Mouse (Mus musculus): ENCODE measurements around the gene Slc16a5.

The Slc16a5 gene

GRCm38 (mm10) chr11:115462243-115462891 lies at the start of gene Slc16a5:
Gene Slc16a5, plus strand, starts transcription at chr11:115462474.
- DNase-seq (ENCODE audit: low spot score in 2 of 2): no peak

DNA sequence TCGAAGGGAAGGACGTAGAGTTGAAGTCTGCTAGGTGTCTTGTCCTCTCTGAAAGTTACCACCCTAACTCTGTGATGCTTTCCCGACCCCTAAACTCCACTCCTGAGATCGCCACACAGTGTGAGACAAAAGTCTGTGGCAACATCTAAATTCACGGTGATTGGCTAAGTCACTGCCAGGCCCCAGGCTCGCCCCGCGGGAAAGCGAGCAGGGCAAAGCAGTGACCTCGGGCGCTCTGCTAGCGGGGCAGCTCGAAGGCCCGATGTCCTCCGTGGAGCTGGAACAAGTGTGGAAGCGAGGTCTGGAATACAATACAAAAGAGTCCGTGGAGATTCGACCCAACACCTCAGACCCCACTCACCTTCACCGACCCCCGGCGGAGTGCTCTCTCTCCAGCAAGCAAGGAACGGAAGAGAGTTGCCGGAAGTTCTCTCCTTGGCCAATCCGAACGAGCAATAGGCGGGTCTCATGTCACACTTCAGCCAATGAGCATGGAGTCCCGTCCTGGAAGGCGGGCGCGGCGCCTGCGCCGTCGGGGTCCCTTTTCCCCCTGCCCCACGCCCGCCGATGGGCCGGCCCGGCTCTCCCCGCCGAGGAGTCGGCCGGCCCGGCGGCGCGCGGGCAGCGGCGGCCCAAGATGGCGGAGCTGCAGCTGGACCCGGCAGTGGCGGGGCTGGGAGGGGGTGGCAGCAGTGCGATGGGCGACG lies 42.6 kb upstream of the Slc16a5 start, which contains the start of the genes Atp5h and Kctd2:
Atp5h (minus strand) TSS at position 432 of the 707 bp plus-strand sequence.
Kctd2 (plus strand) TSS at position 598 of the 707 bp plus-strand sequence.
- peak; percentile 90 to 94 for DNase-seq (ENCODE audit: low spot score in 2 of 2)

GRCm38 (mm10) chr11:115420336-115421190 lies 41.7 kb upstream of the Slc16a5 start:
- peak; percentile 47 to 66 for DNase-seq (ENCODE audit: low spot score in 2 of 2)

- no peak for DNase-seq (ENCODE audit: low spot score in 2 of 2)
Measured at GRCm38 (mm10) chr11:115421328-115421727, 40.9 kb upstream of the Slc16a5 start.

- no peak for DNase-seq (ENCODE audit: low spot score in 2 of 2)
Measured at GRCm38 (mm10) chr11:115421972-115422371, 40.3 kb upstream of the Slc16a5 start.

DNA sequence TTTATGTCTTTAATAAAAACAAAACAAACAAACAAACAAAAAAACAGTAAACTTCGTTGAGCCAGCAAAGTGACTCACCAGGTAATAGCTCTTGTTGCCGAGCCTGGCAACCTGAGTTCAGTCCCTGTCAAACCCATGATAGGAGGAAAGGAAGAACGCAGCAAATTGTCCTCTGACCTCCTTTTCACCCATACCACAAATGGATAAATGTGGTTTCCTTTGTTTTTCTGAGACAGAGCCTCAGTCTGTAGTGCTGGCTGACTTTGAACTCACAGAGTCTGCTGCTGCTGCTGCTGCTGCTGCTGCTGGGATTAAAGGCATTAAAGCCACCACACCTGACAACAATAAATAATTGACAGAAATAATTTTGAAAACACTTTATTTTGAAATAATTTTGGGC lies 39.2 kb upstream of the Slc16a5 start:
- DNase-seq (ENCODE audit: low spot score in 2 of 2): no peak

- no peak for DNase-seq (ENCODE audit: low spot score in 2 of 2)
Measured at GRCm38 (mm10) chr11:115424666-115425065, 37.6 kb upstream of the Slc16a5 start.

DNA sequence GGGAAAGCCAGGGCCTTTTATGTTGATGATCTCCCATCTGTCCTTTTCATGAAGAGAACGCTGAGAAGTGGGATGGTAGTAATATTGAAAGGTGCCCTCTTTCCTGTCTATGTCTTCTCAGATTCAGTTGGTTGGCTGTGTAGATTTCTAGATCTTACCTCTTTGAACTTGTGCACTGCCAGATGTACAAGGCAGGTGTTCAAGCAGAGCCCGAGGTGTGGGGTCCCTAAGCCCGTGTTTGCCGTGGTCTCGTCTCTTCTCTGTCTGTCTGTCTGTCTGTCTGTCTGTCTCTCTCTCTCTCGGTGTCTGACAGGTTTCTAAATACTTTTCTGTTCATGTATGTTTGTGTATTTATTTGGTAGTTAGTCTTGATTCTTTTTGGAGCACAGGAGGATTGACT lies 36.6 kb upstream of the Slc16a5 start:
- no peak for DNase-seq (ENCODE audit: low spot score in 2 of 2)

- DNase-seq (ENCODE audit: low spot score in 2 of 2): peak; percentile 23 to 59
Measured at GRCm38 (mm10) chr11:115427482-115428331, 34.6 kb upstream of the Slc16a5 start.

GRCm38 (mm10) chr11:115429307-115429706 lies 33.0 kb upstream of the Slc16a5 start:
- DNase-seq (ENCODE audit: low spot score in 2 of 2): no peak

DNA sequence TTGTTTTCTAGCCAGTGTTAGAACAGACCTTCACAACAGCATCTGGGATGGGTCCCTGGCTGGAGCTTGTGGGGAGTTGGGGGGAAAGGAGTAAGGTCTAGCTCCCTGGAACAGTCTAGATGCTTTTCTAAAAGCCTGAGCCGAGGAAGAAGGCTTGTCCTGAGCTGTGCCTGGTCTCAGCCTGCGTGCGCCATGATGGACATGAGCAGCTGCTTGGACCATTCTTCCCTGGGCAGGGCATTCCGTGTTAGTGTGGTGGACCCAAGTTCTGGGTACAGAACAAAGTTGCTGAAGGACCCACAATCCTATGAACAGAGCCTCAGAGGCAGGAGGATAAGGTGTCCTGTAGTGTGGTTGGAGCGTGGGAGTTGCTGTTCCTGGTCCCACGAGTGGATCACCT lies 31.7 kb upstream of the Slc16a5 start:
- DNase-seq (ENCODE audit: low spot score in 2 of 2): no peak

DNA sequence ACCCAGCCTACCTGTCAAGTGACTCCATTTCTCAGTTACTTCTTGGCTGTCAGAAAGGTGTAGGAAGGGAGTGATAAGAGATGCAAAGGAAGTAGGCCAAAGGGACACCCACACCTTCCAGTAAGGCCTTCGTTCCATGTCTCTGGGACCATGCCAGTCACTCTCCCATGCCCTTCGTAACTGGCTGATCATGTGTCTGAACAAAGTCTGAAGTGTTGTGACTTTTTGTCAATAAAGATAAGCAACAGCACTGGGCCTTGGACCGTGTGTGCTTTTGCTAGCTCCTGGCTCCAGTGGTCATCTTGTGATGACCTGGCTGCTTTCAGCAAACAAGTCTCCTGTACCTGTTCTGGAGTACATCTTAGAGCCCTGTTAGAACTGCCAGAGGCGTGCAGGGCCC lies 29.5 kb upstream of the Slc16a5 start:
- no peak for DNase-seq (ENCODE audit: low spot score in 2 of 2)

- no peak for DNase-seq (ENCODE audit: low spot score in 2 of 2)
Measured at GRCm38 (mm10) chr11:115433342-115433741, 28.9 kb upstream of the Slc16a5 start.

DNA sequence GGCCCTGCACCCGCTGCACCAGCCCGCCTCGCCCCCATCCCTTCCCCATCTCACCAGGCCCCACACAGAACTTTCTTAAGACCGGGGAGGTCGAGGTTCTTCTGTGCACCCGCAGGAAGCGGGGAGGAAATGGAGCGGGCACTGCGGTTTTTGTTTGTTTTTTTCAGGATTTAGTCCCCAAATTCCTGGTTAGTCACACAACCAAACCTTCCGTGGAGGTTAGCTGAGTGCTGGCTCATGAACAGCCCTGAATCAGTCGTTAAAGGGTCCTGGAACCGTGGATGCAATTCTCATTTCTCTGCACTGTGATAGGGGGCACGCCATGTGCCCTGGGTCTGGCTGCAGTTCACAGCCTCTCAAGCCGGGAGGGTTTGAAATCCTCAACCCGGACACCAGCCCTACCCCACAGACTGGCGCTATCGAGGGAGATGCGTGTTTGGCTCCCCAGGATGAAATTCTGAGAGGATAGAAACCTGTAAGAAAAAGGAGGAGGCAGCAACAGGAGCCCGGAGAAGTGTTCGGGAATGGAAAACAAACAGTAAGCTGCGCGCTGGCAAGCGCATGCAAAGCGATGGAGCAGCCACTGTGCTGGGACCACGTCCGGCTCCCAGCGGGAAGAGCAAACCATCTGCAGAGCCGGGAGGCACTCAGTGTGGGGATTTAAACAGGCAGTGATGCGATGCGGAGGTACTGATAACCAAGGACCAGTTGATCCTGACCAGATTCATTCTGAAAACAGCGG lies 26.5 kb upstream of the Slc16a5 start:
- peak in 1 of 2 experiments; percentile 13 for DNase-seq (ENCODE audit: low spot score in 2 of 2)

GRCm38 (mm10) chr11:115437571-115438122 lies 24.6 kb upstream of the Slc16a5 start:
- DNase-seq (ENCODE audit: low spot score in 2 of 2): no peak

GRCm38 (mm10) chr11:115439326-115439725 lies 22.9 kb upstream of the Slc16a5 start:
- DNase-seq (ENCODE audit: low spot score in 2 of 2): no peak

GRCm38 (mm10) chr11:115439906-115440595 lies 22.2 kb upstream of the Slc16a5 start, which contains the start of gene Trim80:
Gene Trim80, plus strand, starts transcription at chr11:115440545.
- DNase-seq (ENCODE audit: low spot score in 2 of 2): no peak

DNA sequence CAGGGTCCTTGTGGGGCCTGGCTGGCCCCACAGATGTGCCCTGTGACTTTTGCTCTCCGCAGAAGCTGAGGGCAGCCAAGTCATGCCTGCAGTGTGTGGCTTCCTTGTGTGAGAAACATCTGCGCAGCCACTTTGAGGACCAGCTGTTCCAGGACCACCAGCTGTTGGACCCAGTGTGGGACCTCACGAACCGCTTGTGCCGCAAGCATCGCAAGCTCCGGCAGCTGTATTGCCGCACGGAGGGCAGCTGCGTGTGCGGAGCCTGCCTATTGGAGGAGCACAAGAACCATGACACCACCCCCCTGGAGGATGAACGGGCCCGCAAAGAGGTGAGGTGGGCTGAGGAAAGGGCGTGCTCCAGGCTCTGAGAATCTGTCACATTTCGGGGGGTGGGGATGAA lies 20.9 kb upstream of the Slc16a5 start:
- DNase-seq (ENCODE audit: low spot score in 2 of 2): no peak

DNA sequence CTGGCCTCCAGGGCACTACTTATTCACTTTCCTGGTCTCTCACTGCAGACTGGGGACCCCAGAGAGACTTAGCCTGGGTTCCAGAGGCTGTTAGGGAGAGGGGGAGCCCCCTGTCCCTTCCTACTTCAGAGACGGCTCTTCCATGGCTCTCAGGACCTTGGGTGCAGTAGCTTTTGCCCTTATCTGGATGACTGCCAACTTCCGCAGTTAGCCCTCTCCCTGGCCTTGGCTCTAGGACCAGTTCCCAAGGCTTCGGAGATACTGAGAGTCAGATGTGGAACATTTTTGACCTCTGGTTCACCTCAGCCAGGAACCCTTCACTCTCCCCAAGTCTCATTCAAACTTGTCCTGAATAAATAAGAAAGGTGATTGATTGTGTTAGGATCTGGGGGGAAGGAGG lies 15.4 kb upstream of the Slc16a5 start:
- DNase-seq (ENCODE audit: low spot score in 2 of 2): no peak

Measured in urinary bladder, postnatal 36 days (tissue).